Mouse (Mus musculus) adrenal gland, adult (tissue): ENCODE data around the gene Atp9a.

ENCODE experiments used
- DNase-seq, 2 experiments: peaks; one replicate each; pipeline ENCODE4 v3.0.0; 2022 to 2023; ENCODE audit warnings: low spot score in 1 of 2; ENCODE audit not compliant: inconsistent age in 2 of 2

Gene Atp9a

DNA sequence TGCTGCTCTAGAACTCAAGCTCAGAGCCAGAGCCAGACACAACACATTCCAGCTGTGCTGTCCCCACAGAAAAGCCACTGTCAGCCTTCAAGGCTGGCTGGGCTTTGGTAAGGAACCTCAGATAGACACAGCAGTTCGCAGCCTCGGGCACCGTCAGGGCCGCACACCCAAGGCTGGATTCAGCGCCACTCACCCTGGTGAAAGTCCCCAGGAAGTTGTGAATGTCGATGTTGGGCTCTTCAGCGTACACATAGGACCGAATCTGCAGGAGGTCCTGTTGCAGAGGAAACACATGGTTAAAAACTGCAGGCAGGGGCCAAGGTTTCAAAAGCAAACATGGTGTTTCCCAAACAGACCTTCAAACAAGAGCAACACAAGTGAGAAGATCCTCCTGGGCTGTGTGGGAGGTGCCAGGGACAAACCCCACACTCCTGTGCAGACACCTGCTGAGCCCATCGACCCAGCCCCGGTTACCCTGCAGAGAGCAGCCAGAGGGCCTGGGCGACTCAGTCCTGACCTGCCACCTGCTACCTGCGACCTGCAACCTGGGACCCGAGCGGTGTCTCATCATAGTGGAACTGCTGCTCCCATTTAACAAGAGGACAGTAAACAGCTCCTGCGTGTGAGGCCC, 58.6 kb downstream of the Atp9a start:
- no peak for DNase-seq

- no peak for DNase-seq
Observed at GRCm38 (mm10) chr2:168682721-168683120, 59.5 kb downstream of the Atp9a start.

GRCm38 (mm10) chr2:168681531-168681930, 60.7 kb downstream of the Atp9a start:
- DNase-seq: no peak

DNA sequence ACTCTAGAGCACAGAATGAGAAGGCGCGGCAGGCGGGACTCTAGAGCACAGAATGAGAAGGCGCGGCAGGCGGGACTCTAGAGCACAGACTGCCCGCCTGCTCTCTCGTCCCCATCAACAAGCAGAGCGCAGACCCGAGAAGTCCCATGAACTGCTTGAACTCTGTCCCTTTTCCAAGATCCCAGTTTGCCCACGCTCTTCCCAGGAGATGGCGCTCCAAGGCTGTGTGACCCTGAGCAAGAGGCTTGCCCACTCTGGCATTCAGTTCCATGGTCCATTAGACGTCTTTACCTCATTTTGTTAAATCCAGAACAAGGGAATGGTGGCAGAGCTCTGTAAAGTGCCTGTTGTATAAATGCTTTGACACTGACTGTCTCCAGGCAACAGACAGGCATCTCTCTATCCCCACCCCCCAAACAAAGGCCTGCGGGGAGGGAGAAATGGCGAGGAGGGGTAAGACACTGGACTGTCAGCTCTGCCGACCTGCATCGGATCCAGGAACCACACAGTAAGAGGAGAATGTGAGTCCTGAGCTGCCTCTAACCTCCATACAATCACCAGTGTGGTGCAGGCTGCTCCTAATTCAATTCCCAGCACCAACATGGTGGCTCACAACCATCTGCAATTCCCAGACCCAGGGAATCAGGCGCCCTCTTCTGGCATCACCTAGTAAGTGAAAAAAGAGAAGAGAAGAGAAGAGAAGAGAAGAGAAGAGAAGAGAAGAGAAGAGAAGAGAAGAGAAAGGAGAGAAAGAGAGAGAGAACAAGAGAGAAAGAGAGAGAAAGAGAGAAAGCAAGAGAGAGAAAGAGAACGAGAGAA, 62.6 kb downstream of the Atp9a start:
- no peak for DNase-seq

- no peak for DNase-seq
Observed at GRCm38 (mm10) chr2:168678662-168679294, 63.4 kb downstream of the Atp9a start.

DNA sequence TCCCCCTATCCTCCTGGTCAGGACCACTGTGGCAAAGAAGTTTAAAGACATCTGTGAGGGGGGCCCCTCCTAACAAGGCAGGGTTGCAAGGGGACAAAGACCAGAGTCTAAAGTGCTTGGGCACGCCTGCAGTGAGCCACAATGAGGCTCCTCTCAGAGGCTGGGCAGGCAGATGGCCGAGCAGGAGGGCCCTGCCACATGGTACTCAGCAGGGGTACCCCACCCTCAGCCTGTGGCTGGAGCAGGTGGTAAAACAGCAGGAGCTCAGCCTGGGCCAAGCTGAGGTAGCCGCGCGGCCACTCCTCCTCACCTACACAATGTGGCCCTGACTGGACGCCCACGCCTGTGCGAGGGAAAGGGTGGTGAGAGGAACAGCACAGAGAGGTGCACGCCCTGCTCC, 64.6 kb downstream of the Atp9a start:
- DNase-seq: no peak

- DNase-seq: no peak
Observed at GRCm38 (mm10) chr2:168671724-168672123, 70.5 kb downstream of the Atp9a start.

- DNase-seq: no peak
Observed at GRCm38 (mm10) chr2:168670241-168670640, 72.0 kb downstream of the Atp9a start.

GRCm38 (mm10) chr2:168669762-168670161, 72.4 kb downstream of the Atp9a start:
- DNase-seq: no peak

- no peak for DNase-seq
Observed at GRCm38 (mm10) chr2:168667745-168668144, 74.5 kb downstream of the Atp9a start.

- DNase-seq: no peak
Observed at GRCm38 (mm10) chr2:168665680-168666079, 76.5 kb downstream of the Atp9a start.

DNA sequence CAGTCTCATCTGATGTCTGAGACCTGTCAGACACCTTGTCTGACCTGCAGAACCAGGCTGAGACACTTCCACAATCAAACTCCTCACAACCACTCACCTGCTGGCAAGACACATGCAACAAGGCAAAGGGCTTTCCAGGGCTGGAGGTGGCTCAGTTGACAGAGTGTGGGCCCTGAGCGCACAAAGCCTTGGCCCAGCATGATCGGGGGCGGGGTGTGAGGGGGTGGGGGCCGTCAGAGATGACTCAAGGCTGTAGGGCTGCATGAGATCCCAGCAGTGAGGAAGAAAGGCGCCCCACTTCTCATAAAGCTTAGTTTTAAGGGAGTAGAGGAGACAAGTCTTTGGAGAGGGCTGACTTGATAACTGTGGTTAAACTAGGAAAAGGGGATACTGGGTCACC, 78.5 kb downstream of the Atp9a start:
- DNase-seq: no peak

DNA sequence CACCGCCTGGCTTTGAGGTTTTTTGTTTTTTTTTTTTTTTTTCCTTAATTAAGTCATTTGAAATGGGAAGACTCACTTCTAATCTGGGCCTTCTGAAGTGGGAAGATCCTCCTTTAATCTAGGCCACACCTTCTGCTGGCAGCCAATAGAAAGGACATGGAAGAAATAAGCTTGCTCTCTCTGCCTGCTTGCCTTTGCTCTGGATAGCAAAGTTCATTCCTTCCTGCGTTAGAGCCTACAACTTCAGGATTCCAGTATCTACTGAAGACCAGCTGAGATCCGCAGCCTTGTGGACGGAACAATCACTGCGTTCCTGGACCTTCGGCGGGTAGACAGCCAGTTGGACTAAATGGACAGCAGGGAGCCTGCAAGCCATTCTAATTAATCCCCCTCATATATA, 79.0 kb downstream of the Atp9a start:
- DNase-seq: no peak

- no peak for DNase-seq
Observed at GRCm38 (mm10) chr2:168661802-168662201, 80.4 kb downstream of the Atp9a start.

DNA sequence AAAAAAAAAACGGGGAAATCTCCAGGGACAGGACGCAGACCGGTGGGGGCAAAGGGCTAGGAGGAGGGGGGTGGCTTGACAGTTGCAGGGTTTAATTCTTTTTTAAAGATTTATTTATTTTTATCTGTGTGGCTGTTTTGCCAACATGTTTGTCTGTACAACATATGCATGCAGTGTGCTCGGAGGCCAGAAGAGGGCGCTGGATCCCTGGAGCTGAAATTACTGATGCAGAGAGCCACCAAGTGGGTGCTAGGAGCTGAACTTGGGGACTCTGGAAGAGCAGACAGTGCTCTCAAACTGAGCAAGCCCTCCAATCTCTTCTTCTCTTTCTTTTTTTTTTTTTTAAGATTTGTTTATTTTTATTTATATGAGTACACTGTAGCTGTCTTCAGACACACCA, 81.9 kb downstream of the Atp9a start:
- DNase-seq: peak in 1 of 2 experiments; percentile 41

- DNase-seq: peak; percentile 78 to 85
Observed at GRCm38 (mm10) chr2:168658551-168658950, 83.7 kb downstream of the Atp9a start.

- DNase-seq: no peak
Observed at GRCm38 (mm10) chr2:168656569-168657308, 85.5 kb downstream of the Atp9a start.

- DNase-seq: peak in 1 of 2 experiments; percentile 34
Observed at GRCm38 (mm10) chr2:168654983-168655669, 87.1 kb downstream of the Atp9a start.

- DNase-seq: no peak
Observed at GRCm38 (mm10) chr2:168654482-168654881, 87.7 kb downstream of the Atp9a start.

- peak in 1 of 2 experiments; percentile 51 for DNase-seq
Observed at GRCm38 (mm10) chr2:168651757-168652156, 90.5 kb downstream of the Atp9a start.

GRCm38 (mm10) chr2:168648171-168648570, 94.0 kb downstream of the Atp9a start:
- no peak for DNase-seq
